Mouse (Mus musculus) thymus, adult 2 months (tissue): ENCODE results near the gene Pdzph1.

Experiments used
- CTCF ChIP-seq: fragments of 200-500 bp; IDR thresholded peaks from 2 replicates; pipeline ENCODE4 v1.5.1; 2012; ENCODE audit warnings: mild to moderate bottlenecking, control low read depth, low read length, moderate library complexity, borderline replicate concordance; ENCODE audit not compliant: control insufficient read depth, poor library complexity, insufficient read depth; ENCODE audit errors: extremely low read depth
- POLR2A ChIP-seq: fragments of 200-500 bp; IDR thresholded peaks from 2 replicates; pipeline ENCODE4 v1.6.1; 2012; ENCODE audit warnings: mild to moderate bottlenecking, low read length, control low read depth, moderate library complexity; ENCODE audit not compliant: control insufficient read depth, poor library complexity, insufficient read depth; ENCODE audit errors: extremely low read depth

- TF ChIP-seq POLR2A (no peak), CTCF (no peak)
Observed at GRCm38 (mm10) chr17:58919927-58920326, 71.2 kb downstream of the Pdzph1 start.
